Mouse (Mus musculus) B cell, adult 2 months (primary cell): Measurements from ENCODE around the gene Slco2a1.

ENCODE experiments used
- DNase-seq, 2 experiments: peaks; one replicate each; pipeline ENCODE4 v3.0.0; 2022

The Slco2a1 gene

DNA sequence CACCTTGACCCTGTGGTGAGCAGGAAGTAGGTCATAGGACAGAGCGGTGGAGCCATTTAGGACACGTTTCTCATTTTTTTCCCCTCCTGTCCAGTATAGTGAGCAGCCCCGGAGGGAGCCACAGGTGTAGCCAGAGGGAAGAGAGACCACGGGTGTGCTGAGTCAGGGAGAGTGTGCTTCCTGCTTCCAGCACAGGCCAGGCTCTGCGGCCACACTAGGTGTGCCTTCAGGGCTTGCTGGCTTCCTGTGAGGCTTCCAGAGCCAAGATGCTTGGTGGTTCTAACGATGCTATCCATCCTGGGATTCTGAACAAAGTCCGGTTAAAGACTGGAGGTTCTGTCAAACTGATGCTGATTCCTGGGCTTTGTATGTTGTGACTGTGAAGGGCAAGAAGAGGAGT lies 133.0 kb downstream of the Slco2a1 start:
- DNase-seq = no peak

DNA sequence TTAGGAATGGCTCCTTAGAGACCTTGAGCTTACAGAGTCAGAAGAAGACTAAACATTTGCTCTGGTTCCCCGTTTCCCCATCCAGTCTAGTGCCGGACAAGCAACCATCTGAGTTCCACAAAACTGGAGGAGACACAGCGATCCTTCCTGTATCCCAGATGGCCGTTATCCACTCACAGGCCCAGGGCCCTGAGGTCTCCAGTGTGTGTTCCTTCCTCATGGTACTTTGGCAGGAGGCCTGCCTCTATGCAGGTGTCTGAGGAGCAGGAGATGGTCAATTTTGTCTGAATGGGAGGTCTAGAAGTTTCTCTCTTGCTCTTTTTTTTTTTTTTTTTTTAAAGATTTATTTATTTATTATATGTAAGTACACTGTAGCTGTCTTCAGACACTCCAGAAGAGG lies 136.2 kb downstream of the Slco2a1 start:
- DNase-seq = no peak

DNA sequence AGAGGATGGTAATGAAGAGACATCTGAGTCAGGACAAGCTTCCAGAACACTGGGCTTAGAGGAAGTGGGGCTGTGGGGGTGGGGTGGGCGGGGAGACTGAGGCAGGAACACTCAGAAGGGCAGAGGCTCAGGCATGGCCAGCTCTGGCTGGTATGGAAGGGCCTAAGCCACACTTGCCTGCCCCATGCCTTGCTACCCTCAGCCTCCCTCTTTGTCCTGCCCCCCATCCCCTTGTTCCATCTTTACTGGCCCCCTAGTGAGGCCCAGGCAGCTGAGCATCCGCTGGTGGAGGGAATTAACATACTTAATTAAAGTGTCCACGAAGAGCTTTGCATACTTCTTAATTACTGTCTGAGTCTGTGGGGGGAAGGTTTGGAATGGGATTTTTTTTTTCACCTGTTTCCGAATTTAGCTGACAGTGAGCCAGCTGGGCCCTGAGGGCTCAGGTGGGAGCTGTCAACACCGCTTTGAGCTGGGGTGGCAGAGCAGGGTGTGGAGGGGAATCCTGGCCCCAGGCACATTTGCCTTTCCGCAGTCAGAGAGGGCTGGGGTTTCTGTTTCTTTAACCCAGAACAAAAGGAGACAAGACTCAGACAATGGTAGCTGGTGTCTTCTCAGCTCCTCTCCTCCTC lies 145.1 kb downstream of the Slco2a1 start:
- no peak for DNase-seq

DNA sequence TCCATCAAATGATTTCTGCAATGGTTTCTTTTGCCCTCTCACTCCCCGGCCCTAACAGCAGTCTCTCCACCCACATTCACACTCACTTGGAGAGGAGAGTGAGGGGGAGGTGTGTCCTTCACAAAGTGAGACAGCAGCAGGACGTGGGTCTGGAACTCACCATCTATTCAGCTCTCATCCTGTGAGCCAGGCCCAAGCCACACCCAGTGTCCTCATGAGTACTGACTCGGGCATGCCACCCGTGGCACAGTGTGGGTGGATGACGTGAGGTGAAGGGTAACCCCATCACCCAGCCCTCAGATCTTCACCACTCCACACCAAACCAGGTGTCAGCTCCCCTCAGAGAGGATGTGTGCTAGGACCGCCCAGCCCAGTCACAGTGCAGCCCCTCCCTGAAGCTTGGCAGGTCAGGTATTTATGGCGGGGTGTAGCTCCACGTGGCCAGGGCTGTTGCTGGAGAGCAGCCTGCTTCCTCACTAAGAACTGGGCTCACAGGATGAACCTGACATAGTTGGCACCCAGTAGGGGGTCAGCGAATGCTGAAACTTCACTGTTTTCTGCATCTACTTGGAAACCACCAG lies 146.0 kb downstream of the Slco2a1 start:
- no peak for DNase-seq

DNA sequence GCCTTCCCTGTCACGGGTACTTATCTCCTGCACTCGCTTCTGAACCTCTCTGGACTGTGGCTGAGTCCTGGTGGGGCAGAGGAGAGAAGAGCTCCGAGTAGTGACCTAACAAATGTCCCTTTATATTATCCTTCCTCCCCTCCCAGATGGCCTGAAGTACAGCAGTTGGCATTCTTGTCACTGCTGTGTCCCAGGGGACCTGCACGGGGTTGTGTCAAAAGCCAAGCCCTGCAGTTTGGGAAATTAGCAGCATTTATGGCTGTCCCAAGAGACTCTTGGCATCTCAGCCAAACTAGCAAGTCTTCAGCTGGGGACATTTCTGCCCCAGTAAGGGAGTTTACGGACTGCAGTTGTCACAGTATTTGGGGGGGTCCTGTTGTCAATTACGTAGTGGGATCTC lies 151.0 kb downstream of the Slco2a1 start:
- no peak for DNase-seq

DNA sequence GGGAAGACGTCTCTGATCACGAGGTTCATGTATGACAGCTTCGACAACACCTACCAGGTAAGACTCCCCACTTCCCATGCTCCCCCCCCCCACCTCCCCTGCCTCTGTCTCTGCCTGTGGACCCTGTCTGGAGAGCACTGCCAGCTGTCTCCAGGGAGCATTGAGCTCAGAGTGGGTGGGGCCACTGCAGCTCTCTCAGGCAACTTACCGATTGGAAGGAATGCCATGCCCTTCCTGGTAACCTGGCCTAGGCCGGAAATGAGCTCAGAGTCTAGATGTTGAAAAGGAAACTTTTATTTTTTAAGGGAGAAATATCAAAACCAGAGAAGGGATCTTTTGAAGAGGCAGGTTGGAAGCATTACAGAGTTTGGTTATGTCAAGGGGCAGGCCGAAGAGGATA lies 151.9 kb downstream of the Slco2a1 start:
- DNase-seq = no peak

DNA sequence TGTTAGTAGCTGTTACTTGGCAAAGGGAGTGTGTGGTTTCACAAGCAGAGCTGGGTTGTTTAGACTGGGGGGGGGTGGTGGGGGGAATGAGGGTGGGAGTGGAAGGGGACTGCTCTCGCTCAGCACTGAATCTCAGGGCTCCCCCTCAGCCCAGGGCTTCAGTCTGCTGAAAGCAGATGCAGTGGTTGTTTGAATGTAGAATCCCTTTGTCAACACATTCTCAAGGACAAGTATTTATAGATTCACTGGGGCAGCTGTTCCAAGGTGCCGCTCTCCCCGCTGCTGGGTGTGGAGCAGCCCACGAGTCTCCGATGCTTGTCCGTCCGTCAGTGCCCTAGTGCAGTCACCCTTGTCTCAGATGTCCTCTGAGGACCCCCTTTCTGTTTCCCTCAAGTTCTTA lies 152.8 kb downstream of the Slco2a1 start:
- no peak for DNase-seq

DNA sequence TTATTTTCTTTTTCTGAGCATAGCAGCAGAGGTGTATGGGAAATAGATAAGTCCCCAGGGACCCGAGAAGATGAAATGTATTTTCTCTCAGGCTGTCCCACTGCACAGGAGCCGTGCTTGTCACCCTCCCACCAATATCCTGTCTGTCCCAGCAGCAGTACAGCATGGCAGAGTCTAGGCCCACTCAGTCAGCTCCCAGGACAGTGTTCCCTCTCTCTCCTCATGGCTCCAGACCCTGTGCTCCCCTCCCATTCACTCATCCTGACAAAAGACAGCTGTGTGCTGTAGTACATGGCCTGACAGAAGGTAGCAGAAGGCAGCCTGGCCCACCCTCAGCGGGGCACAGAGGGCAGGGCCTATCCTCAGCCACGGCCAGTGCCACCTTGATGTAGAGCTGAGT lies 155.4 kb downstream of the Slco2a1 start:
- DNase-seq = no peak

DNA sequence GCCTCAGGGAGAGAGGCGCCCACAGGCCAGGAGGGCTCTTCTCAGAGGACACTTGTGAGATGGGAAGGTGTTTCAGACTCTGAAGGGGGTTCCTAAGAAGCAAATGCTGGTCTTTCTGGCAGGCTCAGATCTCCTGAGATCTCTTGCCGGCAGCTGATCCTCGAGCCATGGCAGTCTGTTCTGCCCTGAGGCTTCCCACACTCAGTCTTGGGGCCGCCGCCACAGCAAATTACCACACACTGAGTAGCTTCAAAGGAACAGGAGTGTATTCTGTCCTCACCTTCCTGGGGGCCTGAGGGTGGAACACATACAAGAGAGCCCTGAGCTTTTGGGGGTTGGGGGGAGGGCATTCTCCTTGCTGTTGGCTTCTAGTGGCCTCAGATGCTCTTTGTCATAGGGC lies 156.8 kb downstream of the Slco2a1 start:
- DNase-seq = no peak
